Comparison of ENCODE assay signal across 8 mouse cellular contexts in the genomic region with DNA sequence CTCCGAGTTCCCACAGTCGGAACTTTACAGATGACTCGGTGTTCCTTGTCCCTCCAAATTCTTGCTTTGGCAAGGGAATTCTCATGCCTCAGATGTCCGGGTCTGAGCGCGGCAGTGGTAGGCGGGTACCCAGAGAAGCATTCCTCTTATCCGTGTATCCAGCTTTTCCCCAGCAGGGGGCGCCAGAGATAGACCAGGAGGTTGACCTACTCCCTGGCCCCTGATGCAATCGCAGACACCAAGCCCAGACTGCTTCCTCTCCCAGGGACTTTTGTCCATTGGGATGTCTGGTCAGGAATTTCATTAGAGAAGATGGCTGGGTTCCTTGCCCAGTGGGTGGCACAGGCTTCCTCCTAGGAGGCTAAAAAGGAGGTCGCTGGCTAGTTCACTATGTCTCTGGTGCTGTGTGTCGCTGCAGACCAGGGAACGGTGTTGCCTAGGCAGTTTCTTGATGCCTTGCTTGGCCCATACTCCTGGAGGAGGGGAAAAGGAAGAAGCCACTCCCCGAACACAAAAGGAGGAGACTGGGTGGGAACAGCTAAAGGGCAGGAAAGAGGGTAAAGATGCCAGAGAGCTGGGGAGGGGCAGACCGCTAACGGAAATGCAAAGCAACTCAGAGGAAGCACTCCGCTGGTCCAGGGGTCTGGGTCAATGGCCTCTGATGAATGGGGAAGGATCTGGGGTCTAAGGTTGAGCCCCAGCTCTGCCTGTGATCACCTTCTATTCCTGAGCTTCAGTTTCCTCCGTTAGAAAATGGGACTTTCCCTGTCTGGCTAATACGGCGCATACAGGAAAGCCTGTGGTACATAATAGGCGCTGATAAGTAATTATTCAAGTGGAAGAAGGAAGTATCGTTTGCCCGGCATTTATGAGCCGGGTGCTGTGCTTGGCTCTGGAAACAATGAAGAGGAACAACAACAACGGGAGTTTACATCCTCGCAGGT. TPM values are rescaled to one million over a fixed set of nuclear protein-coding genes. Genes with fewer than 3 reads are reported as not detected.
DNase-seq lines count a peak whose midpoint lies in the region; ATAC-seq and TF ChIP-seq lines count a peak whose summit lies in the region.

No protein-coding gene starts in this region.

- peak overlapping the region; percentile 68 for H3K9ac ChIP-seq in ES-Bruce4 (ENCODE audit: low read depth, poor library complexity, severe bottlenecking)
- H3K9ac ChIP-seq in forebrain, embryonic 14.5 days (ENCODE audit: low read length) = no peak overlapping the region
- no peak overlapping the region for H3K9ac ChIP-seq in liver, embryonic 16.5 days (ENCODE audit: low read depth, low read length)
- H3K9ac ChIP-seq in neural tube, embryonic 13.5 days = 0 out of 2 replicates have a peak overlapping the region, but pooled peaks have one; percentile 13

- peak; percentile 90 for DNase-seq in forebrain, embryonic 14.5 days (ENCODE audit: low spot score)
- DNase-seq in heart, postnatal 14 days = peak; percentile 95 to 96
- DNase-seq in large intestine, adult 2 months (ENCODE audit: low read depth, low spot score) = peak; percentile 76

- intact Hi-C loops in heart, postnatal 14 days (cut with DNase I) = loop anchor here (1.0 to 5.0 kb wide), 2 partner anchors 48 to 210 kb away; a partner anchor contains a TSS

- peak; percentile 82 for ATAC-seq in cerebellum, adult (ENCODE audit: insufficient number of reproducible peaks, low FRiP score, low TSS enrichment)
- ATAC-seq in forebrain, embryonic 14.5 days = peak; percentile 65
- peak; percentile 77 for ATAC-seq in liver, embryonic 16.5 days (ENCODE audit: low read depth)
- ATAC-seq in neural tube, embryonic 13.5 days (ENCODE audit: low read depth) = peak; percentile 78

- H3K9me3 ChIP-seq in ES-Bruce4 (replicated peaks; ENCODE audit: control insufficient read depth, insufficient read depth, low read length, poor library complexity, severe bottlenecking) = no peaks in the 10 kb centered on the region
- H3K9me3 ChIP-seq in forebrain, embryonic 14.5 days (replicated peaks; ENCODE audit: control insufficient read depth, low read length) = no peaks in the 10 kb centered on the region
- H3K9me3 ChIP-seq in liver, embryonic 16.5 days (replicated peaks; ENCODE audit: control insufficient read depth, low read length) = no peaks in the 10 kb centered on the region
- no peaks in the 10 kb centered on the region for H3K9me3 ChIP-seq in neural tube, embryonic 13.5 days

- no peak for TF ChIP-seq POLR2A in ES-Bruce4 (IDR thresholded peaks at IDR 0.05; ENCODE audit: insufficient read depth, low read length)
- no peak for TF ChIP-seq POLR2A in testis, adult 2 months (IDR thresholded peaks at IDR 0.05; ENCODE audit: control insufficient read depth, low read depth, low read length)

- no peaks in the 10 kb centered on the region for H3K4me1 ChIP-seq in ES-Bruce4 (ENCODE audit: control insufficient read depth, insufficient read depth, low read length)
- peaks cover 20% of the 10 kb centered on the region for H3K4me1 ChIP-seq in forebrain, embryonic 14.5 days (ENCODE audit: control insufficient read depth, insufficient read depth, low read length)
- H3K4me1 ChIP-seq in liver, embryonic 16.5 days (ENCODE audit: control insufficient read depth, low read depth, low read length) = peaks cover 6% of the 10 kb centered on the region
- peaks cover 79% of the 10 kb centered on the region for H3K4me1 ChIP-seq in neural tube, embryonic 13.5 days (replicated peaks)
- H3K4me1 ChIP-seq in testis, adult 2 months (ENCODE audit: control insufficient read depth, insufficient read depth, low read length) = peaks cover 35% of the 10 kb centered on the region

- TF ChIP-seq CTCF in ES-Bruce4 (IDR thresholded peaks at IDR 0.05; ENCODE audit: low read depth, low read length) = peak; percentile 82
- TF ChIP-seq CTCF in testis, adult 2 months (IDR thresholded peaks at IDR 0.05; ENCODE audit: control insufficient read depth, insufficient read depth, insufficient replicate concordance, low read depth, low read length) = peak; percentile 88

- peak overlapping the region; percentile 85 for H3K27ac ChIP-seq in ES-Bruce4 (ENCODE audit: insufficient read depth, low read length)
- peak overlapping the region; percentile 78 for H3K27ac ChIP-seq in forebrain, embryonic 14.5 days (ENCODE audit: low read depth, low read length)
- no peak overlapping the region for H3K27ac ChIP-seq in liver, embryonic 16.5 days (ENCODE audit: low read length)
- peak overlapping the region; percentile 67 for H3K27ac ChIP-seq in neural tube, embryonic 13.5 days (replicated peaks)
- no peak overlapping the region for H3K27ac ChIP-seq in testis, adult 2 months (ENCODE audit: control insufficient read depth, insufficient read depth, low read depth, low read length)

- WGBS in forebrain, embryonic 14.5 days = 15% methylated on average over 26 of the region's 26 CpGs
- 16% methylated on average over 26 of the region's 26 CpGs for WGBS in large intestine, adult 2 months
- WGBS in liver, embryonic 16.5 days (ENCODE audit: insufficient replicate concordance) = 7% methylated on average over 26 of the region's 26 CpGs
- WGBS in neural tube, embryonic 13.5 days = 12% methylated on average over 26 of the region's 26 CpGs

- peak; percentile 66; the same call in 1 of the 2 replicates for TF ChIP-seq EP300 in ES-Bruce4 (IDR thresholded peaks at IDR 0.05; ENCODE audit: insufficient read depth, low read depth, low read length)

- H3K27me3 ChIP-seq in ES-Bruce4 (ENCODE audit: control insufficient read depth, insufficient read depth, low read length, poor library complexity, severe bottlenecking) = no peaks in the 10 kb centered on the region; the same call in 1 of the 2 replicates
- H3K27me3 ChIP-seq in forebrain, embryonic 14.5 days (replicated peaks; ENCODE audit: control insufficient read depth, insufficient read depth, low read length) = peaks cover 22% of the 10 kb centered on the region
- H3K27me3 ChIP-seq in liver, embryonic 16.5 days (ENCODE audit: control insufficient read depth, insufficient read depth, low read depth, low read length) = peaks cover 71% of the 10 kb centered on the region
- peaks cover 17% of the 10 kb centered on the region for H3K27me3 ChIP-seq in neural tube, embryonic 13.5 days
- no peaks in the 10 kb centered on the region for H3K27me3 ChIP-seq in testis, adult 2 months (ENCODE audit: control insufficient read depth, insufficient read depth, low read length)

- peak overlapping the region; percentile 43 for H3K4me3 ChIP-seq in ES-Bruce4 (ENCODE audit: low read depth, low read length)
- no peak overlapping the region for H3K4me3 ChIP-seq in forebrain, embryonic 14.5 days (ENCODE audit: low read depth, low read length)
- no peak overlapping the region for H3K4me3 ChIP-seq in liver, embryonic 16.5 days (ENCODE audit: low read depth, low read length)
- no peak overlapping the region for H3K4me3 ChIP-seq in neural tube, embryonic 13.5 days
- peak overlapping the region; percentile 11 for H3K4me3 ChIP-seq in testis, adult 2 months (ENCODE audit: control insufficient read depth, low read depth, low read length)

- peak overlapping the region; percentile 31; the same call in 1 of the 2 replicates for H3K4me2 ChIP-seq in forebrain, embryonic 14.5 days (ENCODE audit: low read length)
- H3K4me2 ChIP-seq in liver, embryonic 16.5 days (ENCODE audit: low read depth, low read length) = peak overlapping the region; percentile 5
- peak overlapping the region; percentile 42 for H3K4me2 ChIP-seq in neural tube, embryonic 13.5 days

- H3K36me3 ChIP-seq in ES-Bruce4 (ENCODE audit: control insufficient read depth, insufficient read depth, low read length, poor library complexity, severe bottlenecking) = no peaks in the 10 kb centered on the region
- no peaks in the 10 kb centered on the region for H3K36me3 ChIP-seq in forebrain, embryonic 14.5 days (ENCODE audit: control insufficient read depth, insufficient read depth, low read length)
- no peaks in the 10 kb centered on the region for H3K36me3 ChIP-seq in liver, embryonic 16.5 days (ENCODE audit: control insufficient read depth, insufficient read depth)
- no peaks in the 10 kb centered on the region for H3K36me3 ChIP-seq in neural tube, embryonic 13.5 days
- no peaks in the 10 kb centered on the region for H3K36me3 ChIP-seq in testis, adult 2 months (ENCODE audit: control insufficient read depth, insufficient read depth, low read length)

RNA-seq across cellular contexts. Expression of a gene that starts 6.7 kb away (rescaled TPM):
- 8.1 and 11.4 TPM in 2 replicates for polyA plus RNA-seq in ES-Bruce4 (2011; ENCODE audit: insufficient read depth, insufficient read length, low read depth, missing spikeins)
- 7.1 and 10.1 TPM in 2 replicates for polyA plus RNA-seq in forebrain, embryonic 14.5 days (2014; fragmentation: Nextera tagmentation; extraction: Ambion mirVana)
- total RNA-seq in heart, postnatal 14 days (2021) = 1 to 10 TPM; 3.5 to 4.0 TPM
- polyA plus RNA-seq in large intestine, adult 2 months (2012; rRNA removed) = 1.1 and 1.4 TPM in 2 replicates
- 0.13 and 0.19 TPM in 2 replicates for polyA plus RNA-seq in liver, embryonic 16.5 days (2015; fragmentation: Nextera tagmentation; extraction: Ambion mirVana)
- 24.3 and 27.7 TPM in 2 replicates for polyA plus RNA-seq in neural tube, embryonic 13.5 days (2015; fragmentation: Nextera tagmentation; extraction: Ambion mirVana)
- 7.2 and 9.1 TPM in 2 replicates for polyA plus RNA-seq in testis, adult 2 months (2012; rRNA removed)

RNA-seq across cellular contexts. Expression of a gene that starts 29.5 kb away (rescaled TPM):
- 137 and 139 TPM in 2 replicates for polyA plus RNA-seq in ES-Bruce4 (2011; ENCODE audit: insufficient read depth, insufficient read length, low read depth, missing spikeins)
- 11.4 and 12.5 TPM in 2 replicates for polyA plus RNA-seq in forebrain, embryonic 14.5 days (2014; fragmentation: Nextera tagmentation; extraction: Ambion mirVana)
- total RNA-seq in heart, postnatal 14 days (2021) = 10 to 100 TPM; 70.0 to 77.1 TPM
- 131 and 153 TPM in 2 replicates for polyA plus RNA-seq in large intestine, adult 2 months (2012; rRNA removed)
- 16.6 and 19.4 TPM in 2 replicates for polyA plus RNA-seq in liver, embryonic 16.5 days (2015; fragmentation: Nextera tagmentation; extraction: Ambion mirVana)
- polyA plus RNA-seq in neural tube, embryonic 13.5 days (2015; fragmentation: Nextera tagmentation; extraction: Ambion mirVana) = 32.1 and 33.5 TPM in 2 replicates
- polyA plus RNA-seq in testis, adult 2 months (2012; rRNA removed) = 85.1 and 115 TPM in 2 replicates

RNA-seq across cellular contexts. Expression of a gene that starts 48.2 kb away (rescaled TPM):
- polyA plus RNA-seq in ES-Bruce4 (2011; ENCODE audit: insufficient read depth, insufficient read length, low read depth, missing spikeins) = 76.1 and 79.9 TPM in 2 replicates
- 101 and 105 TPM in 2 replicates for polyA plus RNA-seq in forebrain, embryonic 14.5 days (2014; fragmentation: Nextera tagmentation; extraction: Ambion mirVana)
- total RNA-seq in heart, postnatal 14 days (2021) = 10 to 100 TPM; 27.6 to 29.8 TPM
- 68.2 and 68.5 TPM in 2 replicates for polyA plus RNA-seq in large intestine, adult 2 months (2012; rRNA removed)
- polyA plus RNA-seq in liver, embryonic 16.5 days (2015; fragmentation: Nextera tagmentation; extraction: Ambion mirVana) = 68.1 and 74.8 TPM in 2 replicates
- polyA plus RNA-seq in neural tube, embryonic 13.5 days (2015; fragmentation: Nextera tagmentation; extraction: Ambion mirVana) = 123 and 138 TPM in 2 replicates
- polyA plus RNA-seq in testis, adult 2 months (2012; rRNA removed) = 15.5 and 16.2 TPM in 2 replicates

RNA-seq across cellular contexts. Expression of a gene that starts 52.7 kb away (rescaled TPM):
- polyA plus RNA-seq in ES-Bruce4 (2011; ENCODE audit: insufficient read depth, insufficient read length, low read depth, missing spikeins) = 35.5 and 36.9 TPM in 2 replicates
- 35.4 and 37.8 TPM in 2 replicates for polyA plus RNA-seq in forebrain, embryonic 14.5 days (2014; fragmentation: Nextera tagmentation; extraction: Ambion mirVana)
- total RNA-seq in heart, postnatal 14 days (2021) = 10 to 100 TPM; 24.7 to 25.8 TPM
- polyA plus RNA-seq in large intestine, adult 2 months (2012; rRNA removed) = 33.6 and 35.6 TPM in 2 replicates
- 7.7 and 8.1 TPM in 2 replicates for polyA plus RNA-seq in liver, embryonic 16.5 days (2015; fragmentation: Nextera tagmentation; extraction: Ambion mirVana)
- 37.2 and 39.3 TPM in 2 replicates for polyA plus RNA-seq in neural tube, embryonic 13.5 days (2015; fragmentation: Nextera tagmentation; extraction: Ambion mirVana)
- 15.7 and 21.1 TPM in 2 replicates for polyA plus RNA-seq in testis, adult 2 months (2012; rRNA removed)

Comparison
In these comparisons a context has a peak if more than half of its experiments do, and no peak if none do; other contexts are left out.
1. H3K27ac ChIP-seq: peak in ES-Bruce4 (single experiment), forebrain, embryonic 14.5 days (single experiment) and neural tube, embryonic 13.5 days (single experiment); none in liver, embryonic 16.5 days (single experiment) and testis, adult 2 months (single experiment).
2. H3K4me3 ChIP-seq: peak in ES-Bruce4 (single experiment) and testis, adult 2 months (single experiment); none in forebrain, embryonic 14.5 days (single experiment), liver, embryonic 16.5 days (single experiment) and neural tube, embryonic 13.5 days (single experiment).
3. H3K9ac ChIP-seq: peak in ES-Bruce4 (single experiment) and neural tube, embryonic 13.5 days (single experiment); none in forebrain, embryonic 14.5 days (single experiment) and liver, embryonic 16.5 days (single experiment).
4. Peak in every context shown above with its lines, with median percentiles within 50 percentile points of each other: ATAC-seq, DNase-seq and H3K4me2 ChIP-seq.